Mouse (Mus musculus): Measurements from ENCODE around the gene 4921539E11Rik.

DNA sequence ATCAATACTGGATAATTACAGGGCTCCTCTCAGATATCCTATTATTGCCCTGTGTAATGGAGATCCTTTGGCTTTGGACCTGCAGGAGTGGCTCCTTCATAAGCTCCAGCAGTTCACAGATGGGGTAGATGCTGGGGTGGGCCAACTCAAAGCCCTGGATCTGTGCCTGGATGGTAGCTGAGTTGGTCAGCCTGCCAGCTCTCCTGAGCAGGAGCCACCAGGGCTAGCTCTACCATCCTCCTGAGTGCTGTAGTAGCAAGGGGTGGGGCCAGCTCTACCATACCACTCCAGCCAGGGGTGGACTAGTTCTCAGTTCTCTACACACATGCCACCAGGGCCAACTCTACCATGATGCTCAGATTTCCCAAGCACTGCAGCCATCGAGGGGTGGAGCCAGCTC, 90.6 kb downstream of the 4921539E11Rik start:
- TF ChIP-seq CTCF (IDR thresholded peaks at IDR 0.05; ENCODE audit: extremely low read depth, insufficient read depth, low read length) (no peak), POLR2A (IDR thresholded peaks at IDR 0.05; ENCODE audit: extremely low read depth, insufficient read depth, low read length) (no peak)

Data from cortical plate, adult 2 months (tissue).